Mouse (Mus musculus) ES-E14 (cell line): Measurements from ENCODE around the gene Golga2.

ENCODE experiments used
- CHD2 ChIP-seq: IDR thresholded peaks from 2 replicates; pipeline ENCODE4 v1.6.1; 2014; ENCODE audit warnings: mild to moderate bottlenecking, low read depth, low read length, inconsistent platforms
- HCFC1 ChIP-seq: IDR thresholded peaks from 2 replicates; pipeline ENCODE4 v1.6.1; 2012; ENCODE audit warnings: low read length, inconsistent platforms, borderline replicate concordance; ENCODE audit not compliant: insufficient read depth
- MAFK ChIP-seq: IDR thresholded peaks from 2 replicates; pipeline ENCODE4 v1.6.1; 2014; ENCODE audit warnings: mild to moderate bottlenecking, low read depth, low read length, inconsistent platforms; ENCODE audit not compliant: insufficient read depth
- ZC3H11A ChIP-seq: IDR thresholded peaks from 2 replicates; pipeline ENCODE4 v1.6.1; 2012; ENCODE audit warnings: low read depth, mild to moderate bottlenecking, inconsistent platforms, low read length, borderline replicate concordance
- ZNF384 ChIP-seq: IDR thresholded peaks from 2 replicates; pipeline ENCODE4 v1.6.1; 2012; ENCODE audit warnings: low read depth, low read length, inconsistent platforms

- TF ChIP-seq CHD2 (no peak), ZC3H11A (no peak), MAFK (no peak), HCFC1 (no peak), ZNF384 (no peak)
Observed at GRCm38 (mm10) chr2:32282289-32282688, 4.9 kb upstream of the Golga2 start.
